25 mouse cellular contexts compared by ENCODE assay signal in the genomic region with DNA sequence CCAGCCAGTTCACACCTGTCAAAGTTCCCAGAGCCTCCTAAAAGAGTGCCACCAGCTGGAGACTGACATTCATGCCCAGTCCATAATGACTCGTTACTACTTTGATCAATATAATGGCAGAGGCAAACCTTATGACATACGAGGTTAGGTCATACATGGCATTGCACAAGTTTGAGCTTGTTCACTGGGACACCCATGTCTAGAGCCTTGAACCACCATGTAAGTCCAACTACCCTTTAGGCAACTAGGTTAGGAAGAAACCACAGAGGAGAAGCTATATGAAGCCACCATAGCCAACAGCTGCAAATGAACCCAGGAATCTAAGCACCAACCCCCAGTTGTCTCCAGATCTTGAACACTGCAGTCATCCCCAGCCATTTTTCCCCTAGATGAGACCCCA.
"Had no signal": no experiment of that assay in that cellular context is flagged by ENCODE, and none has a peak within 500 bp of the region (broad histone marks: within the 10 kb centered on the region; RNA-seq: fewer than 3 reads in every experiment).

No protein-coding gene starts in this region.

- ATAC-seq: hindbrain, postnatal 0 days; intestine, embryonic 16.5 days had no signal

- H3K4me2 ChIP-seq: heart, embryonic 11.5 days; heart, embryonic 13.5 days; heart, embryonic 15.5 days; hindbrain, embryonic 13.5 days; hindbrain, embryonic 15.5 days; kidney, embryonic 15.5 days; limb, embryonic 13.5 days; limb, embryonic 15.5 days; liver, embryonic 13.5 days had no signal

- DNase-seq: gastrocnemius, adult 2 months; gastrocnemius, postnatal 10 days; gastrocnemius, postnatal 25 days; heart, adult 18-20 months; heart, postnatal 14 days; heart, postnatal 36 days; kidney, adult 11 months; kidney, adult 2 months; kidney, adult 9 months; kidney, postnatal 14 days; kidney, postnatal 36 days; left cerebral cortex, postnatal 4 days; liver, embryonic 13.5 days had no signal

- H3K4me1 ChIP-seq: heart, embryonic 13.5 days; heart, embryonic 15.5 days; hindbrain, embryonic 13.5 days; hindbrain, embryonic 15.5 days; liver, embryonic 13.5 days had no signal

- H3K4me3 ChIP-seq: gastrocnemius, adult 2 months; heart, embryonic 13.5 days; heart, embryonic 15.5 days; hindbrain, embryonic 13.5 days; hindbrain, embryonic 15.5 days; kidney, embryonic 15.5 days; layer of hippocampus, adult 2 months; limb, embryonic 13.5 days; limb, embryonic 15.5 days; liver, embryonic 13.5 days had no signal

- H3K9ac ChIP-seq: heart, embryonic 13.5 days; heart, embryonic 15.5 days; hindbrain, embryonic 13.5 days; hindbrain, embryonic 15.5 days; kidney, embryonic 15.5 days; limb, embryonic 13.5 days; limb, embryonic 15.5 days; liver, embryonic 13.5 days had no signal

- H3K27ac ChIP-seq: heart, embryonic 13.5 days; heart, embryonic 15.5 days; hindbrain, embryonic 13.5 days; hindbrain, embryonic 15.5 days; hindbrain, postnatal 0 days; kidney, embryonic 15.5 days; kidney, postnatal 0 days; layer of hippocampus, adult 2 months; limb, embryonic 13.5 days; limb, embryonic 15.5 days; liver, embryonic 13.5 days had no signal

- H3K27me3 ChIP-seq: heart, embryonic 13.5 days; heart, embryonic 15.5 days; hindbrain, embryonic 13.5 days; hindbrain, embryonic 15.5 days; limb, embryonic 13.5 days; limb, embryonic 15.5 days; liver, embryonic 13.5 days had no signal

- H3K9me3 ChIP-seq: heart, embryonic 13.5 days; heart, embryonic 15.5 days; hindbrain, embryonic 13.5 days; hindbrain, embryonic 15.5 days; kidney, embryonic 15.5 days; limb, embryonic 13.5 days; limb, embryonic 15.5 days; liver, embryonic 13.5 days had no signal

- H3K36me3 ChIP-seq: heart, embryonic 13.5 days; heart, embryonic 15.5 days; hindbrain, embryonic 13.5 days; hindbrain, embryonic 15.5 days; kidney, embryonic 15.5 days; limb, embryonic 13.5 days; limb, embryonic 15.5 days; liver, embryonic 13.5 days had no signal
